Mouse (Mus musculus) C2C12 (cell line): Measurements from ENCODE around the gene Kirrel.

Experiments used
- CEBPB ChIP-seq: IDR thresholded peaks from one replicate; pipeline ENCODE4 v1.6.1; 2011; ENCODE audit warnings: low read depth, mild to moderate bottlenecking, control low read depth, moderate library complexity
- CTCF ChIP-seq: IDR thresholded peaks from one replicate; pipeline ENCODE4 v1.5.1; 2011; ENCODE audit not compliant: control insufficient read depth, insufficient read depth, insufficient read length
- FOSL1 ChIP-seq: IDR thresholded peaks from one replicate; pipeline ENCODE4 v1.8.0; 2011; ENCODE audit warnings: mild to moderate bottlenecking, low read length; ENCODE audit not compliant: poor library complexity, insufficient read depth, severe bottlenecking
- MAX ChIP-seq: IDR thresholded peaks from one replicate; pipeline ENCODE4 v1.6.1; 2011; ENCODE audit warnings: mild to moderate bottlenecking, control low read depth
- MYOG ChIP-seq: IDR thresholded peaks from one replicate; pipeline ENCODE4 v1.6.1; 2011; ENCODE audit not compliant: control insufficient read depth, insufficient read length; ENCODE audit errors: extremely low read depth
- USF1 ChIP-seq: IDR thresholded peaks from one replicate; pipeline ENCODE4 v1.6.1; 2011; ENCODE audit warnings: low read depth, mild to moderate bottlenecking, control low read depth, moderate library complexity

DNA sequence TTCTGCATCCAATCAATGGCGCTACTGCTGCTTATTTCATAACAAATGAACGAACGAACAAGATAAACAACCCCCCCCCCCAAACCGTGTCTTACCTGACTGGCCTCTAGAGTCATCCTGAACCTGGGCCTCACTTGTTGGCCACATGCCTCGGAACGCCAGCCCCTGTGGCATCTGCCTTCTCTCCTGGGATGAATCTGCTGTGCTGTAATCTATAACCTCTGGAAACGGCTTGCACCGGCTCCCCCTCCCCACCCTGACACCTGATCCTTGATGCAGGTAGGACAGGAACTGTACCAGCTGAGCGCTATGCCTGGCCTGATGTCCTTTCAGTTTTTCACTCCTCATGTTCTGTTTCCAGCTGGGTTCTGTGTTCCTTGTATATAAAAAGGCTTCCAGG lies 96.9 kb downstream of the Kirrel start:
- TF ChIP-seq CTCF (no peak), MAX (no peak), CEBPB (no peak), USF1 (no peak), MYOG (no peak), FOSL1 (no peak)
